Mouse (Mus musculus) forebrain, embryonic 11.5 days (tissue): ENCODE data around the gene Phyhipl. TPM values are rescaled to one million over a fixed set of nuclear protein-coding genes. Genes with fewer than 3 reads are reported as not detected.

Source experiments
- ATAC-seq: fragments of 200-750 bp; cut with Nextera tagmentation; replicated peaks from 2 replicates; pipeline ENCODE4 v1.8.0; 2017; ENCODE audit warnings: moderate TSS enrichment; ENCODE audit not compliant: low FRiP score
- DNase-seq: peaks from one replicate; pipeline ENCODE4 v3.0.0-alpha.2; 2017; ENCODE audit warnings: low spot score
- H3K27ac ChIP-seq: fragments of 300-500 bp; sonication (generic); 2 replicates; pipeline ENCODE4 v1.5.1; 2014; ENCODE audit warnings: low read depth, low read length
- H3K27me3 ChIP-seq: fragments of 300-500 bp; sonication (generic); 2 replicates; pipeline ENCODE4 v1.6.1; 2014; ENCODE audit warnings: mild to moderate bottlenecking, low read length, mixed read lengths; ENCODE audit not compliant: control insufficient read depth, insufficient read depth
- H3K36me3 ChIP-seq: fragments of 300-500 bp; sonication (generic); 2 replicates; pipeline ENCODE4 v1.6.1; 2014; ENCODE audit warnings: mild to moderate bottlenecking, low read length, moderate library complexity, mixed read lengths; ENCODE audit not compliant: control insufficient read depth, insufficient read depth
- H3K4me1 ChIP-seq: fragments of 300-500 bp; sonication (generic); replicated peaks from 2 replicates; pipeline ENCODE4 v1.6.1; 2014; ENCODE audit warnings: low read length, mixed read lengths; ENCODE audit not compliant: control insufficient read depth, insufficient read depth
- H3K4me2 ChIP-seq: fragments of 300-500 bp; sonication (generic); 2 replicates; pipeline ENCODE4 v1.6.1; 2014; ENCODE audit warnings: low read depth, mild to moderate bottlenecking, low read length, moderate library complexity, mixed read lengths; ENCODE audit not compliant: severe bottlenecking
- H3K4me3 ChIP-seq: fragments of 300-500 bp; sonication (generic); 2 replicates; pipeline ENCODE4 v1.5.1; 2014; ENCODE audit warnings: low read depth, low read length
- H3K9ac ChIP-seq: fragments of 300-500 bp; sonication (generic); 2 replicates; pipeline ENCODE4 v1.6.1; 2014; ENCODE audit warnings: low read length
- H3K9me3 ChIP-seq: fragments of 300-500 bp; sonication (generic); 2 replicates; pipeline ENCODE4 v1.6.1; 2016; ENCODE audit warnings: low read length, mixed read lengths; ENCODE audit not compliant: control insufficient read depth
- WGBS: fragments of 180-500 bp; shearing (Covaris S2); extraction: QIAGEN DNeasy Blood & Tissue Kit; methylation state at CpG from one replicate; pipeline ENCODE4 v1.1.7; 2014; 5-methylcytosine and 5-hydroxymethylcytosine counted together
- polyA plus RNA-seq: library from polyadenylated mRNA; unstranded; fragments of >200 nt; fragmentation: Nextera tagmentation; extraction: Ambion mirVana; gene quantifications from 2 replicates; pipeline ENCODE4 v1.2.1, GENCODE M21; 2014

The Phyhipl gene
- polyA plus RNA-seq, 1 experiment from 2014 or later: 34.5 TPM

- ATAC-seq: no peak
- Histone ChIP-seq H3K4me3 (no peak overlapping the region), H3K9ac (no peak overlapping the region), H3K27ac (no peak overlapping the region), H3K27me3 (no peaks in the 10 kb centered on the region), H3K4me2 (no peak overlapping the region), H3K36me3 (no peaks in the 10 kb centered on the region; the same call in 1 of the 2 replicates), H3K9me3 (no peaks in the 10 kb centered on the region), H3K4me1 (no peaks in the 10 kb centered on the region)
- no peak for DNase-seq
- WGBS: 93% methylated on average over 10 of the region's 10 CpGs
Measured at GRCm38 (mm10) chr10:70534571-70534970, 121.2 kb downstream of the Phyhipl start.

DNA sequence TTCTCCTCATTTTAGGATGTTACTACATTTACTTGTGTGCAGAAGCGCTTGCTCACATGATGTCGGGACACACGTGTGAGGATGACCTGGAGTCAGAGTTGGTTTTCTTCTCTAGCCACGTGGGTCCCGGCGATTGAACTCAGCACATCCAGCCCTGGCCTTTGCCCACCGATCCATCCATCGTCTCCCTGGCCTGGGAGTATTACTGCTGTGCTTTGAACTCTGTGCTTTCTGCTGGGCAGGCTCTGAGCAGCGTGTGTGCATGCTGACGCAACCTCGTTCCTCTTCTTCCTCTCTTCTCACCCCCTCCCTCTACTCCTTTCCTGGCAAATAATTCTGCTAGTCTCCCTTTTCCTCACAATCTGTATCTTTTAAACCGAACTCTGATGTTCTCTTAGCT lies 121.8 kb downstream of the Phyhipl start:
- Histone ChIP-seq H3K4me1 (no peaks in the 10 kb centered on the region), H3K4me2 (no peak overlapping the region), H3K36me3 (no peaks in the 10 kb centered on the region; the same call in 1 of the 2 replicates), H3K9me3 (no peaks in the 10 kb centered on the region), H3K27me3 (no peaks in the 10 kb centered on the region), H3K9ac (no peak overlapping the region), H3K4me3 (no peak overlapping the region), H3K27ac (no peak overlapping the region)
- DNase-seq: no peak
- no peak for ATAC-seq
- WGBS: 88% methylated on average over 12 of the region's 12 CpGs

DNA sequence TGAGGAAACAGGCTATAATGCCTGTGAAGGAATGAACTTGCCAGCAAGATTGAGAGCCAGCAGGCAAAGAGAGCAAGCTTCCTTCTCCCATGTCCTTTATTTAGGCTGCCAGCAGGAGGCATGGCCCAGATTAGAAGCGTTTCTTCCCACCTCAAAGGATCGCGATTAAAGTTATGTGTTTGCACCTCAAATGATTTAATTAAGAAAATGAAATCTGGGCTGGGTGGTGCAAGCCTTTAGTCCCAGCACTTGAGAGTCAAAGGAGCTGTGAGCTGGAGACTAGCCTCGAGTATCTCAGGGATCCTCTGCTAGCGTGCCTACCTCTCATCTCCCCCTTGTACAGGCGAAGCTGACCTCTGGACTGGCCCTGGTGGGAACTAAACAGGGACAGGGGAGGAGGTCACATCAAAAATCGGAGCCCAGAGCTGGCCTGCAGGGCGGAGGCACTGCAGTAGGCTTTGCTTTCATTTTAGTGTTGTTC lies 122.4 kb downstream of the Phyhipl start:
- Histone ChIP-seq H3K27me3 (no peaks in the 10 kb centered on the region), H3K27ac (no peak overlapping the region), H3K36me3 (no peaks in the 10 kb centered on the region; the same call in 1 of the 2 replicates), H3K4me3 (no peak overlapping the region), H3K4me1 (no peaks in the 10 kb centered on the region), H3K9ac (no peak overlapping the region), H3K4me2 (no peak overlapping the region), H3K9me3 (no peaks in the 10 kb centered on the region)
- DNase-seq (no peak), ATAC-seq (no peak)
- WGBS: 68% methylated on average over 8 of the region's 8 CpGs

- H3K27me3 ChIP-seq: no peaks in the 10 kb centered on the region
- ATAC-seq: no peak
- H3K4me3 ChIP-seq: no peak overlapping the region
- H3K9ac ChIP-seq: no peak overlapping the region
- H3K36me3 ChIP-seq: no peaks in the 10 kb centered on the region; the same call in 1 of the 2 replicates
- WGBS: 80% methylated on average over 9 of the region's 9 CpGs
- H3K27ac ChIP-seq: no peak overlapping the region
- no peaks in the 10 kb centered on the region for H3K4me1 ChIP-seq
- H3K4me2 ChIP-seq: no peak overlapping the region
- no peaks in the 10 kb centered on the region for H3K9me3 ChIP-seq
- no peak for DNase-seq
Measured at GRCm38 (mm10) chr10:70532249-70532648, 123.5 kb downstream of the Phyhipl start.

- Histone ChIP-seq H3K27me3 (no peaks in the 10 kb centered on the region), H3K36me3 (no peaks in the 10 kb centered on the region; the same call in 1 of the 2 replicates), H3K9me3 (no peaks in the 10 kb centered on the region), H3K4me1 (no peaks in the 10 kb centered on the region), H3K4me3 (no peak overlapping the region), H3K9ac (no peak overlapping the region), H3K4me2 (no peak overlapping the region), H3K27ac (no peak overlapping the region)
- ATAC-seq (no peak), DNase-seq (no peak)
- 92% methylated on average over 12 of the region's 12 CpGs for WGBS
Measured at GRCm38 (mm10) chr10:70530185-70530823, 125.5 kb downstream of the Phyhipl start.

DNA sequence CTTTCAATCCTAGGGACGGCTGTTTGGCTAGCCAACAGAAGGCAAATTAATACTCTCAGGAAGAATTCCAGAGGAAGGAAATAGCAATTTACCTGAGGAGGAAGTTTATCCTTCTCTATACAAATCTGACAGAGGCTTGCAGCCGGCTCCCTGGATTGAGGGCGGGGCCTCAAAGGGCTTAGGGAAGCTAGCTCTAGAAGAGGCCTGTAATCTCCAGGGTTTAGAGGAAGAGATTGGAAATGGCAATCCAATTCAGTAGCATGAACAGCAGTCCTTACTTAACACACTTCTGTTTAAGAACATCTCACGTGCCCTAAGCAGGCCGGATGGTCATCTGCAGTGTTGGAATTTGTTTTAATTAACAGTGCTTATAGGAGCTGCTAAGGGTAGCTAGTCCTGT lies 134.4 kb downstream of the Phyhipl start:
- Histone ChIP-seq H3K27ac (no peak overlapping the region), H3K27me3 (peaks cover 2% of the 10 kb centered on the region; the same call in 1 of the 2 replicates), H3K36me3 (no peaks in the 10 kb centered on the region), H3K4me3 (peak overlapping the region; percentile 44), H3K9ac (peak overlapping the region; percentile 60; the same call in 1 of the 2 replicates), H3K4me1 (peaks cover 13% of the 10 kb centered on the region; the same call in 1 of the 2 replicates), H3K9me3 (no peaks in the 10 kb centered on the region), H3K4me2 (peak overlapping the region; percentile 91)
- 16% methylated on average over 5 of the region's 5 CpGs for WGBS
- DNase-seq (peak; percentile 53), ATAC-seq (no peak)

GRCm38 (mm10) chr10:70520143-70521131 lies 135.3 kb downstream of the Phyhipl start:
- DNase-seq (peak; percentile 79), ATAC-seq (peak; percentile 88)
- Histone ChIP-seq H3K4me3 (peak overlapping the region; percentile 44), H3K27me3 (peaks cover 2% of the 10 kb centered on the region; the same call in 1 of the 2 replicates), H3K9me3 (no peaks in the 10 kb centered on the region), H3K4me2 (peak overlapping the region; percentile 91), H3K27ac (peak overlapping the region; percentile 41; the same call in 1 of the 2 replicates), H3K36me3 (no peaks in the 10 kb centered on the region), H3K4me1 (peaks cover 13% of the 10 kb centered on the region; the same call in 1 of the 2 replicates), H3K9ac (peak overlapping the region; percentile 60)
- WGBS: under 1% methylated on average over 38 of the region's 38 CpGs

DNA sequence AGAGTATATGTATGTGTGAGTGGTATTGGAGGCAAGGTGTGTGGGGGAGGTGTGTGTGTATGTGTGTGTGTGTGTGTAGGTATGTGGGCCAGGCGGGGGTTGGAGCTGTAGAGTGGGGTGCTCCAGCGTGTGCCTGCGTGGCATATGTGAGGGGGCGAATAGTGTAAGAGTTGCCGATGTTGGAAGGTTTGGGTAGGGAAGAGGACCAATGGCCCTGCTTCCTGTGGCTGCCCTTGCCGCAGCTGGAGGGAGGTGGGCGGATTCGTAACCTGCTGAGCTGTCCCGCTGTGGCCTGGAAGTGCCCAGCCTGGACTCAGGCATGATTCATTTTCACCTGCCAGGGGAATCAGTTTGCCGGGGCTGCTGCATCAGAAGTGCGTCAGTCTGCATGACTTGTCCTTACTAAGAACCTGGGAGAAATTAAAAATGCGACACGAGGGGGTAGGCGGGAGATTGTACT lies 136.1 kb downstream of the Phyhipl start:
- Histone ChIP-seq H3K27me3 (peaks cover 2% of the 10 kb centered on the region; the same call in 1 of the 2 replicates), H3K27ac (no peak overlapping the region), H3K4me3 (peak overlapping the region; percentile 44), H3K9ac (peak overlapping the region; percentile 60), H3K4me2 (peak overlapping the region; percentile 91), H3K4me1 (peaks cover 13% of the 10 kb centered on the region; the same call in 1 of the 2 replicates), H3K9me3 (no peaks in the 10 kb centered on the region), H3K36me3 (no peaks in the 10 kb centered on the region)
- WGBS: 3% methylated on average over 14 of the region's 14 CpGs
- no peak for DNase-seq
- ATAC-seq: peak; percentile 34
